Mouse (Mus musculus) MEL (cell line): ENCODE results near the gene Fcrl6.

Experiments used
- CTCF ChIP-seq, 3 experiments: IDR thresholded peaks in 2 of 3; conservative IDR thresholded peaks in 1 of 3; 2 replicates each; pipeline ENCODE4 v1.5.1; 2011 to 2012; ENCODE audit warnings: low read length in 3 of 3, low read depth in 2 of 3, mild to moderate bottlenecking in 2 of 3, improper control_type of control experiment in 1 of 3, inconsistent platforms in 1 of 3, mixed read lengths in 1 of 3, moderate library complexity in 1 of 3; ENCODE audit not compliant: control insufficient read depth in 1 of 3, insufficient read depth in 1 of 3, poor library complexity in 1 of 3, severe bottlenecking in 1 of 3
- ELF1 ChIP-seq: IDR thresholded peaks from 2 replicates; pipeline ENCODE4 v1.6.1; 2014; ENCODE audit warnings: low read depth, mild to moderate bottlenecking, inconsistent platforms, low read length, improper control_type of control experiment, moderate library complexity
- EP300 ChIP-seq, 2 experiments: IDR thresholded peaks; 2 replicates each; pipeline ENCODE4 v1.6.1; 2011; ENCODE audit warnings: improper control_type of control experiment in 2 of 2, low read length in 2 of 2, low read depth in 1 of 2, mild to moderate bottlenecking in 1 of 2
- POLR2A ChIP-seq, 2 experiments: IDR thresholded peaks; 2 replicates each; pipeline ENCODE4 v1.6.1; 2011 to 2012; ENCODE audit warnings: low read length in 2 of 2, mild to moderate bottlenecking in 2 of 2, control low read depth in 1 of 2, improper control_type of control experiment in 1 of 2, low read depth in 1 of 2, moderate library complexity in 1 of 2; ENCODE audit not compliant: control insufficient read depth in 1 of 2, insufficient read depth in 1 of 2, poor library complexity in 1 of 2
- UBTF ChIP-seq: IDR thresholded peaks from 2 replicates; pipeline ENCODE4 v1.6.1; 2012; ENCODE audit warnings: low read depth, mild to moderate bottlenecking, inconsistent platforms, low read length, improper control_type of control experiment, moderate library complexity, borderline replicate concordance; ENCODE audit not compliant: insufficient read depth

GRCm38 (mm10) chr1:172623599-172623998, 21.2 kb upstream of the Fcrl6 start:
- TF ChIP-seq POLR2A (IDR thresholded peaks at IDR 0.05; ENCODE audit: control insufficient read depth in 1 of 2, insufficient read depth in 1 of 2, low read depth in 1 of 2, low read length in 2 of 2, poor library complexity in 1 of 2): no peak
- TF ChIP-seq CTCF (IDR thresholded peaks at IDR 0.05 in 2 of 3, conservative IDR thresholded peaks at IDR 0.05 in 1 of 3; ENCODE audit: control insufficient read depth in 1 of 3, insufficient read depth in 1 of 3, low read depth in 2 of 3, low read length in 3 of 3, poor library complexity in 1 of 3, severe bottlenecking in 1 of 3): no peak
- no peak for TF ChIP-seq EP300 (IDR thresholded peaks at IDR 0.05; ENCODE audit: low read depth in 1 of 2, low read length in 2 of 2)
- TF ChIP-seq ELF1: no peak
- TF ChIP-seq UBTF: no peak
